Mouse (Mus musculus) heart, embryonic 15.5 days (tissue): Measurements from ENCODE around the gene Zfy1. TPM values are rescaled to one million over a fixed set of nuclear protein-coding genes. Genes with fewer than 3 reads are reported as not detected.
"Not testable (repeated sequence)": the region's sequence is repeated elsewhere in the genome, so short reads cannot be mapped to it uniquely, and the experiment has no call there.

ENCODE experiments used
- ATAC-seq: fragments of 200-750 bp; cut with Nextera tagmentation; replicated peaks from 2 replicates; pipeline ENCODE4 v1.8.0; 2017; ENCODE audit warnings: low read depth, moderate TSS enrichment; ENCODE audit not compliant: insufficient number of reproducible peaks, insufficient read depth, low FRiP score
- H3K27ac ChIP-seq: fragments of 300-500 bp; sonication (generic); 2 replicates; pipeline ENCODE4 v1.5.1; 2015; ENCODE audit warnings: mild to moderate bottlenecking, inconsistent platforms
- H3K27me3 ChIP-seq: fragments of 300-500 bp; sonication (generic); 2 replicates; pipeline ENCODE4 v1.6.1; 2015; ENCODE audit warnings: inconsistent platforms
- H3K36me3 ChIP-seq: fragments of 300-500 bp; sonication (generic); 2 replicates; pipeline ENCODE4 v1.6.1; 2015; ENCODE audit warnings: mild to moderate bottlenecking, inconsistent platforms
- H3K4me1 ChIP-seq: fragments of 300-500 bp; sonication (generic); replicated peaks from 2 replicates; pipeline ENCODE4 v1.6.1; 2015; ENCODE audit warnings: inconsistent platforms
- H3K4me2 ChIP-seq: fragments of 300-500 bp; sonication (generic); 2 replicates; pipeline ENCODE4 v1.6.1; 2015; ENCODE audit warnings: inconsistent platforms, mild to moderate bottlenecking, moderate library complexity
- H3K4me3 ChIP-seq: fragments of 300-500 bp; sonication (generic); 2 replicates; pipeline ENCODE4 v1.5.1; 2015; ENCODE audit warnings: mild to moderate bottlenecking, inconsistent platforms
- H3K9ac ChIP-seq: fragments of 300-500 bp; sonication (generic); 2 replicates; pipeline ENCODE4 v1.6.1; 2015; ENCODE audit warnings: mild to moderate bottlenecking, inconsistent platforms
- H3K9me3 ChIP-seq: fragments of 300-500 bp; sonication (generic); replicated peaks from 2 replicates; pipeline ENCODE4 v1.6.1; 2016; ENCODE audit warnings: inconsistent platforms
- whole genome bisulfite sequencing: fragments of 180-500 bp; shearing (Covaris S2); methylation state at CpG from one replicate; pipeline ENCODE4 v1.1.7; 2015; ENCODE audit warnings: mixed read lengths; 5-methylcytosine and 5-hydroxymethylcytosine counted together
- polyA plus RNA-seq: library from polyadenylated mRNA; unstranded; fragments of >200 nt; fragmentation: Nextera tagmentation; extraction: Ambion mirVana; gene quantifications from 2 replicates; pipeline ENCODE4 v1.2.1, GENCODE M21; 2015

The Zfy1 gene
- polyA plus RNA-seq: not detected in 2 replicates

DNA sequence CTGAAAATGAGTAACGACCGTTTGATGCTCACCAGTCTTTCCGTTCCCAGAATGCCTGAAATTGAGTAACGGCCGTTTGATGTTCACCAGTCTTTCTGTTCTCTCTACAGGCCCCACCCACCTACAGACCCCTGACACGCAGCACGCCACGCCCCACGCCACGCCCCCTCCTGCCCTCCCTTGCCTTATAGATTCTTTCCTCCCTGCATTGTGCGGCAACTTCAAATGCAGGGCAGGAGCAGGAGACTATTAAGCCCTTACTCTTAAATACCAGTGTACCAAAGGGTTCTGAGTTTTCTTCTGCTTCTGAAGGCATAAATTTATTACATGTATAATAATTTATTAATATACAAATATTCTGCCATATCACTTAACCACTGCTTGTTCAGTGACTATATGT is at the start of gene Zfy1:
Gene Zfy1, minus strand, starts transcription at position 101 of the 400 bp plus-strand sequence.
- H3K4me3 ChIP-seq, H3K4me2 ChIP-seq, H3K27ac ChIP-seq, H3K4me1 ChIP-seq, H3K9ac ChIP-seq, H3K36me3 ChIP-seq, H3K27me3 ChIP-seq, H3K9me3 ChIP-seq, ATAC-seq: not testable (repeated sequence)
- 84% methylated on average over 5 of the region's 11 CpGs for WGBS

DNA sequence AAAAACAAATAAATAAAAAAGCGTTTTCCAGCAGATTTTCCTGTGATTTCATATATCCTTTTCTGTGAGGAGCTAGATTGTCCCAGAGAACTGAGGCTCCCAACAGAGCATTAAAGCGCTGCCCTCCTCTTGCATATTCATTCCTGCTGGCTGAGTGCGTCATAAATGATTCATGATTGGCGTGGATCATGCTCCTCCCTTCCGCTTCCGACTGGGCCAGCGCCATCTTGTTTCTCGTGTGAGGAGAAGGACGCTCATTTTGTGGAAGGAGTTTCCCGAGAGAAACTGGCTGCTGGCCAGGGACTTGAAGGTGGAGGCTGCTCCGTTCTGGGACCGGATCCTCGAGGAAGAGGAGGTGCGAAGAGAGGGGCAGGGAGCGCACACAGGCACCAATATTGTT is 21.2 kb upstream of the Zfy1 start, which contains the start of gene Uba1y:
Gene Uba1y, plus strand, starts transcription at position 254 of the 400 bp plus-strand sequence.
- no peak for ATAC-seq
- Histone ChIP-seq H3K9me3 (no peaks in the 10 kb centered on the region), H3K4me3 (no peak within 1 kb of the TSS), H3K27ac (no peak within 1 kb of the TSS), H3K36me3 (no peaks in the 10 kb centered on the region), H3K27me3 (no peaks in the 10 kb centered on the region), H3K4me2 (no peak within 1 kb of the TSS), H3K9ac (no peak within 1 kb of the TSS), H3K4me1 (no peaks in the 10 kb centered on the region)
- WGBS: 87% methylated on average over 10 of the region's 15 CpGs

DNA sequence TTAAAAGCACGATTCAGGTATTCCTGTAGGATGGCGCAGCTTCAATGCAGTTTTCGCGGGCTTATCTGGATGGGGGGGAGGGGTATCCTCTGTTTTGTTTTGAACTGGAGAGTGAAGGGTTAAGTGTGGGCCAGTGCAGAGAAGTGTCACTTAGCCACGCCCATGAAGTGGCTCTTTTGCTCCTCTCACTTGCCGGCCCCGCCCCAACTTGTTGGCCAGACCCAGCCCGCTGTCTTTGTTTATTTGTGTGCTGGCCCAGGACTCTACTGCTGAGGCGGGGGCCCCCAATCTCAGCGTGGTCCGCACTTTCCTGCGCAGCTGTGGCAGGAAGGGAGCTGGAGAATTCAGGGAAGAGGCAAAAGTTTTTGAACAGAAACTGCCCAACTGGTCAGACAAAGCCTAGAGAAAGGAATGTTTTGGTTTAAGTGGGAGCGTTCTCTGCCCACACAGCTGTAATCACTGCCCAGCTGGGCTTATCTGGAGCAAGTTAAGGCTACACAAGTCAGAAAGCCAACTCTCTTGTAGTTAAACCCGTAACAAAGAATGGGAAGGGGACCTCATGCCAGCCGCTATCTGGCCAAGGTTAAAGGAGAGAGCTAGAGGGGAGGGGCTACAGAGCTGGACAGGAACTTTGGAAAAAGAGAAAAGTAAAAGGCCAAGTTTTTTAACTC is 11.9 kb upstream of the Zfy1 start:
- Histone ChIP-seq H3K4me2 (peak overlapping the region; percentile 48), H3K9ac (no peak overlapping the region; the same call in 1 of the 2 replicates), H3K27ac (peak overlapping the region; percentile 16; the same call in 1 of the 2 replicates), H3K4me3 (peak overlapping the region; percentile 30), H3K27me3 (no peaks in the 10 kb centered on the region), H3K4me1 (no peaks in the 10 kb centered on the region), H3K9me3 (no peaks in the 10 kb centered on the region), H3K36me3 (no peaks in the 10 kb centered on the region)
- peak; percentile 50; the same call in 1 of the 2 replicates for ATAC-seq
- WGBS: 1% methylated on average over 9 of the region's 15 CpGs

Other genes with a start within 250 kb of the Zfy1 start
- not detected in 2 replicates for gene Uba1y, start 21.2 kb upstream of the Zfy1 start, polyA plus RNA-seq
- 5.0 and 5.2 TPM in 2 replicates for gene Kdm5d, start 100.4 kb upstream of the Zfy1 start, polyA plus RNA-seq
- 26.4 and 35.0 TPM in 2 replicates for gene Eif2s3y, start 213.1 kb upstream of the Zfy1 start, polyA plus RNA-seq